Mouse (Mus musculus): ENCODE measurements around the gene Ewsr1.

DNA sequence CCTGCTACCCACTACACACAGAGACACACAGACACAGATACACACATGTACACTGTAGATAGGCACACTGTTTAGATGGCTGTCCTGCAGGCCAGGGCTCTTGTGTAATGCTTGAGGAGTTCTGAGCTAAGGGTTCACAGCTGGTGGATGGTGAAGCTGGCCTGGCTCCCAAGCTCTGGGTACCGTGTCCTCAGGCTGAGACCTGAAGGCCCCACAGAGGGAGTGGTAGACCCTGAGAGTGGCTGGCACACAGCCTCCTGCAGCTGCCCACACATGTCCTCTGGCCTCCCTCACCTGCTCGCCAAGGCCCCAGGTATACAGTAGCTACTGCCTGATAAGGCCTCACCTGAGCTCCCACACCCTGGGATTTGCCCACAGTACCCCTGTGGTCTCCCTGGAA is 42.9 kb upstream of the Ewsr1 start:
- TF ChIP-seq CTCF (IDR thresholded peaks at IDR 0.05; ENCODE audit: low read depth, low read length): no peak
- no peak for TF ChIP-seq TAL1 (conservative IDR thresholded peaks at IDR 0.05; ENCODE audit: low read depth, low read length)
- TF ChIP-seq GATA1 (IDR thresholded peaks at IDR 0.05; ENCODE audit: borderline replicate concordance, low read length): no peak
- no peak for TF ChIP-seq GATA2 (IDR thresholded peaks at IDR 0.05; ENCODE audit: borderline replicate concordance, low read depth, low read length)
